Mouse (Mus musculus) lung, embryonic 16.5 days (tissue): ENCODE results near the gene Cabp1. TPM values are rescaled to one million over a fixed set of nuclear protein-coding genes. Genes with fewer than 3 reads are reported as not detected.
A peak's percentile ranks its signal among the peaks of the same experiment; 100 is the strongest.

Experiments
- ATAC-seq: fragments of 200-750 bp; cut with Nextera tagmentation; 2 replicates; pipeline ENCODE4 v1.8.0; 2017; ENCODE audit warnings: low read depth, mild to moderate bottlenecking, moderate library complexity
- H3K27ac ChIP-seq: fragments of 300-500 bp; sonication (generic); 2 replicates; pipeline ENCODE4 v1.5.1; 2014; ENCODE audit warnings: mild to moderate bottlenecking, control low read depth, low read length
- H3K27me3 ChIP-seq: fragments of 300-500 bp; sonication (generic); 2 replicates; pipeline ENCODE4 v1.6.1; 2014; ENCODE audit warnings: low read depth, low read length, mixed read lengths; ENCODE audit not compliant: control insufficient read depth, insufficient read depth
- H3K36me3 ChIP-seq: fragments of 300-500 bp; sonication (generic); 2 replicates; pipeline ENCODE4 v1.6.1; 2014; ENCODE audit warnings: low read length; ENCODE audit not compliant: control insufficient read depth, insufficient read depth
- H3K4me1 ChIP-seq: fragments of 300-500 bp; sonication (generic); replicated peaks from 2 replicates; pipeline ENCODE4 v1.6.1; 2014; ENCODE audit warnings: low read length, mixed read lengths; ENCODE audit not compliant: control insufficient read depth, insufficient read depth
- H3K4me2 ChIP-seq: fragments of 300-500 bp; sonication (generic); 2 replicates; pipeline ENCODE4 v1.6.1; 2014; ENCODE audit warnings: low read depth, low read length, control low read depth
- H3K4me3 ChIP-seq: fragments of 300-500 bp; sonication (generic); 2 replicates; pipeline ENCODE4 v1.5.1; 2014; ENCODE audit warnings: mild to moderate bottlenecking, low read length, control low read depth
- H3K9ac ChIP-seq: fragments of 300-500 bp; sonication (generic); 2 replicates; pipeline ENCODE4 v1.6.1; 2014; ENCODE audit warnings: low read length, control low read depth
- H3K9me3 ChIP-seq: fragments of 300-500 bp; sonication (generic); 2 replicates; pipeline ENCODE4 v1.6.1; 2016; ENCODE audit warnings: low read length; ENCODE audit not compliant: control insufficient read depth
- WGBS: fragments of 180-500 bp; shearing (Covaris S2); extraction: QIAGEN DNeasy Blood & Tissue Kit; methylation state at CpG from one replicate; pipeline ENCODE4 v1.1.7; 2014; 5-methylcytosine and 5-hydroxymethylcytosine counted together
- polyA plus RNA-seq: library from polyadenylated mRNA; unstranded; fragments of >200 nt; fragmentation: Nextera tagmentation; extraction: Ambion mirVana; gene quantifications from 2 replicates; pipeline ENCODE4 v1.2.1, GENCODE M21; 2015

Gene Cabp1
- polyA plus RNA-seq, 1 experiment from 2014 or later = 1.3 TPM

- Histone ChIP-seq H3K4me1 (peaks cover 3% of the 10 kb centered on the region; the same call in 1 of the 2 replicates), H3K4me3 (no peak overlapping the region), H3K9me3 (no peaks in the 10 kb centered on the region), H3K4me2 (no peak overlapping the region), H3K36me3 (no peaks in the 10 kb centered on the region), H3K27ac (no peak overlapping the region), H3K9ac (no peak overlapping the region), H3K27me3 (peaks cover 4% of the 10 kb centered on the region)
- 56% methylated on average over 4 of the region's 4 CpGs for WGBS
- no peak for ATAC-seq
Observed at GRCm38 (mm10) chr5:115212861-115213260, 18.7 kb upstream of the Cabp1 start.

DNA sequence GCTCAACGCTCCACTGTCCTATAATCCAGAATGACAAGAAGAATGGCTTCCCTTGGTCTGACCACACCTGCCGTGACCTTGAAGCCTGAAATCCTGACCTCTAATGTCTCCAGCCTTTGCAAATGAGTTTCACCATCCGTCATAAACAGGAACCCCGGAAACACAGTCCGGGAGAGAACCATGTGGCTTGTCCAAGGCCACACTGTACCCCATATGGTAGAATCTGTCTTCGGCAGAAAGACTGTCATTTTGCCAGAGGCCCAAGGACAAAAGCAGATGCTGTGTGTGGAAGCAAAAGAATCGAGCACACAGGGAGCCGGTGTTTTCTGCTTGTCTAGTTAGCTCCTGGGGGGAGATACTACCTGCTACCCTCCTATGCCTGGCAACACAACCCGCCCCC is 18.3 kb upstream of the Cabp1 start:
- Histone ChIP-seq H3K27me3 (peaks cover 4% of the 10 kb centered on the region), H3K4me3 (no peak overlapping the region), H3K36me3 (no peaks in the 10 kb centered on the region), H3K4me1 (peaks cover 3% of the 10 kb centered on the region; the same call in 1 of the 2 replicates), H3K4me2 (no peak overlapping the region), H3K9ac (no peak overlapping the region), H3K27ac (no peak overlapping the region), H3K9me3 (no peaks in the 10 kb centered on the region)
- 69% methylated on average over 9 of the region's 9 CpGs for WGBS
- ATAC-seq = no peak

DNA sequence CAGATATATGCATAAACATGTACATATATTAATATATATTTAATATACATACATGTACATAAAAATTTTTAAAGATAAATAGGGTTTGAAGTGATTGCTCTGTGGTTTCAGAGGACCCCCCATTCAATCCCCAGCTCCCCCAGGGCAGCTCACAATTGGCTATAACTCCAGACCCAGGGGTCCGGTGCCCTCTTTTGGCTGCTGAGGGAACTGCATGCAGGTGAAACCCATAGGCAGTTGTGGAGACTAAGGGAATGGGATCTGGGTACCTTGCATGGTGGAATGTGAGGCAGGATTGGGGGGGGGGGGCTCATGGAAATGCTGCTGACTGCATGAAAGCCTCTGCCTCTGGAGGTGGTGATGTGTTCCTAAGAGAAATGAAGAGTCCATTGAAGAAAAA is 16.2 kb upstream of the Cabp1 start:
- no peak for ATAC-seq

DNA sequence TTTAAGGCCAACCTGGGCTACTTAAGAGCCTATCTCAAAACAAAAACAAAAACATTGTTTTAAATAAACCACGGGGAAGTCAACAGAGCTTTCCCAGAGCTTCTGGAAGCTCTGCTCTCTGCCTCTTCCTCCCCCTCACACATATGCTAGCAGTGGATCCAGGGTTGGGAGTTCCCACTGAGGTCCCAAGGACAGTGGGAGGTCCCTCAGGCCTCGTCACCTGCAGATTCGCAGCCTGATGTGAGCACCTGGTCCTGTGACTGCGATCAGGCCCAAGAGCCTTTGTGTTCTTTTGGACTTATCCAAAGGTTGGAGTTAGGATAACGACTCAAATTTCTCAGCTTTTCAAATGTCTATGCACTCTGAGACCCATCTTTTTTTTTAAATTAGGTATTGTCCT is 14.4 kb upstream of the Cabp1 start:
- no peak overlapping the region for H3K9ac ChIP-seq
- no peak overlapping the region for H3K4me3 ChIP-seq
- 44% methylated on average over 5 of the region's 5 CpGs for WGBS
- peaks cover 6% of the 10 kb centered on the region for H3K4me1 ChIP-seq
- no peak for ATAC-seq
- no peak overlapping the region for H3K27ac ChIP-seq
- no peaks in the 10 kb centered on the region for H3K9me3 ChIP-seq
- peaks cover under 1% of the 10 kb centered on the region; the same call in 1 of the 2 replicates for H3K27me3 ChIP-seq
- H3K4me2 ChIP-seq = no peak overlapping the region
- H3K36me3 ChIP-seq = no peaks in the 10 kb centered on the region

More for the DNA sequence above, 16.2 kb upstream of the Cabp1 start:
- no peak overlapping the region for H3K27ac ChIP-seq
- no peaks in the 10 kb centered on the region for H3K36me3 ChIP-seq
- H3K4me3 ChIP-seq = no peak overlapping the region
- no peak overlapping the region for H3K4me2 ChIP-seq
- no peaks in the 10 kb centered on the region for H3K9me3 ChIP-seq
- no peak overlapping the region for H3K9ac ChIP-seq
- no peaks in the 10 kb centered on the region; the same call in 1 of the 2 replicates for H3K27me3 ChIP-seq
- H3K4me1 ChIP-seq = peaks cover 3% of the 10 kb centered on the region; the same call in 1 of the 2 replicates
- WGBS = 7% methylated on average over 1 of the region's 1 CpGs

GRCm38 (mm10) chr5:115207892-115208291 is 13.7 kb upstream of the Cabp1 start:
- Histone ChIP-seq H3K36me3 (no peaks in the 10 kb centered on the region), H3K9ac (no peak overlapping the region), H3K4me1 (peaks cover 8% of the 10 kb centered on the region), H3K9me3 (no peaks in the 10 kb centered on the region), H3K4me2 (no peak overlapping the region), H3K27ac (no peak overlapping the region), H3K27me3 (peaks cover 2% of the 10 kb centered on the region; the same call in 1 of the 2 replicates), H3K4me3 (no peak overlapping the region)
- 16% methylated on average over 9 of the region's 16 CpGs for WGBS
- ATAC-seq = no peak

- no peak overlapping the region for H3K9ac ChIP-seq
- H3K27me3 ChIP-seq = peaks cover 2% of the 10 kb centered on the region; the same call in 1 of the 2 replicates
- no peak overlapping the region for H3K27ac ChIP-seq
- H3K4me2 ChIP-seq = no peak overlapping the region
- no peak for ATAC-seq
- H3K9me3 ChIP-seq = no peaks in the 10 kb centered on the region
- 55% methylated on average over 5 of the region's 5 CpGs for WGBS
- no peaks in the 10 kb centered on the region for H3K36me3 ChIP-seq
- H3K4me3 ChIP-seq = no peak overlapping the region
- H3K4me1 ChIP-seq = peaks cover 8% of the 10 kb centered on the region
Observed at GRCm38 (mm10) chr5:115207244-115207643, 13.1 kb upstream of the Cabp1 start.

GRCm38 (mm10) chr5:115204562-115205311 is 10.6 kb upstream of the Cabp1 start:
- no peak overlapping the region for H3K27ac ChIP-seq
- 4% methylated on average over 31 of the region's 31 CpGs for WGBS
- H3K4me1 ChIP-seq = peaks cover 8% of the 10 kb centered on the region
- ATAC-seq = peak; percentile 77
- H3K27me3 ChIP-seq = peaks cover 2% of the 10 kb centered on the region; the same call in 1 of the 2 replicates
- no peaks in the 10 kb centered on the region for H3K36me3 ChIP-seq
- peak overlapping the region; percentile 64 for H3K4me2 ChIP-seq
- peak overlapping the region; percentile 38 for H3K4me3 ChIP-seq
- no peaks in the 10 kb centered on the region for H3K9me3 ChIP-seq
- peak overlapping the region; percentile 19 for H3K9ac ChIP-seq

- 7% methylated on average over 23 of the region's 23 CpGs for WGBS
- Histone ChIP-seq H3K4me1 (peaks cover 8% of the 10 kb centered on the region), H3K27me3 (peaks cover 2% of the 10 kb centered on the region; the same call in 1 of the 2 replicates), H3K4me3 (peak overlapping the region; percentile 38), H3K9me3 (no peaks in the 10 kb centered on the region), H3K36me3 (no peaks in the 10 kb centered on the region), H3K4me2 (peak overlapping the region; percentile 64), H3K27ac (0 out of 2 replicates have a peak overlapping the region, but pooled peaks have one; percentile 12), H3K9ac (peak overlapping the region; percentile 19)
- ATAC-seq = peak; percentile 50; the same call in 1 of the 2 replicates
Observed at GRCm38 (mm10) chr5:115203735-115204561, 9.8 kb upstream of the Cabp1 start.
